ENCODE assay signal across 12 mouse cellular contexts in the genomic region with DNA sequence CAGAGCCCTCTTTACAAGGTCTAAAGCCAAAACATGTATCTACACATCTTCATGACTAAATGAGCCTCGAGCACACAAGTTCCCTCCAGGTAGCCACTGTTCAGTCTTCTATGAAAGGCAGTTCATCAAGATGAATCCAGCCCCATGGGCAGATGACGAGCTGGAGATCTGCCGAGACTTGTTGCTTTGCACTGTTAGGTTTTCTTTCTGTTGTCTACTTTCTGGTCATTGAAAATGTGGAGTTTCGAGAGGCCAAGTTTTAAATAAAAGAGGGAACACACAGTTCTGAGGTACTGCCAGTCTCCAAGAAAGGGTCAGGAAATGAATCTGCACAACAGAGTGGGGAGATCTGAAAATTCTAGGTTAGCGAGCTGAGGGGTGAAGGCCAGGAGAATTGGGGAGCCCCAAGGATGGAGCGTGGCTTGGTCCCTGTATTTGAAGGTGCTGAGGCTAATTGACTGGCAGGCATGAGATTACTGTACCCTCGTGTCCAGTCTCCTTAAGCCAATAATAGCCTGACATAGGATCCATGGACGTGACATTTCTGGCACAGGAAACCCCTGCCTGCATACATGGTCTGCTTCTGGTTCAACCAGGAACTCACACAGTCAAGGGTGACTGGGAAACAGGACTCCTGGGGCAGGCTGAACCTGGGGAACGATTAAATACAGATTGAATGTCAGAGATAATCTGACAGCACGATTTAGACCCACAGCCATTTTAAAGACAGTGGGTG. TPM values are rescaled to one million over a fixed set of nuclear protein-coding genes. Genes with fewer than 3 reads are reported as not detected.
DNase-seq lines count a peak whose midpoint lies in the region; ATAC-seq lines count a peak whose summit lies in the region.
"Had no signal": no experiment of that assay in that cellular context is flagged by ENCODE, and none has a peak within 500 bp of the region (broad histone marks: within the 10 kb centered on the region; RNA-seq: fewer than 3 reads in every experiment).

No protein-coding gene starts in this region.

- 73% methylated on average over 10 of the region's 10 CpGs for WGBS in kidney, embryonic 15.5 days

- no peak overlapping the region for H3K9ac ChIP-seq in kidney, embryonic 15.5 days

- no peaks in the 10 kb centered on the region for H3K9me3 ChIP-seq in kidney, embryonic 15.5 days (replicated peaks)

- H3K27me3 ChIP-seq in kidney, embryonic 15.5 days, result no peaks in the 10 kb centered on the region

- H3K4me3 ChIP-seq in kidney, embryonic 15.5 days (replicated peaks), result no peak overlapping the region
- H3K4me3 ChIP-seq: myocyte had no signal

- peaks cover 89% of the 10 kb centered on the region for H3K36me3 ChIP-seq in kidney, embryonic 15.5 days
- H3K36me3 ChIP-seq: G1E had no signal

- peak overlapping the region; percentile 57 for H3K27ac ChIP-seq in kidney, embryonic 15.5 days
- H3K27ac ChIP-seq: macrophage had no signal

- no peak overlapping the region for H3K4me2 ChIP-seq in kidney, embryonic 15.5 days

- peak; percentile 67 for DNase-seq in gastrocnemius, adult 18-20 months (ENCODE audit: low spot score)
- no peak for DNase-seq in gastrocnemius, postnatal 25 days
- no peak for DNase-seq in kidney, adult 9 months
- DNase-seq in urinary bladder, postnatal 14 days (ENCODE audit: low spot score), result peak; percentile 67
- DNase-seq in urinary bladder, adult 2 months (ENCODE audit: low spot score), result no peak
- DNase-seq in adrenal gland, adult (ENCODE audit: inconsistent age in 2 of 2, low spot score in 1 of 2), result no peak
- DNase-seq in spleen, postnatal 4 days (ENCODE audit: low spot score in 2 of 2), result no peak

- no peak for ATAC-seq in kidney, embryonic 15.5 days (replicated peaks; ENCODE audit: low FRiP score)
- ATAC-seq: inflammation-experienced regulatory T-cells, adult 6 months had no signal

- H3K4me1 ChIP-seq in kidney, embryonic 15.5 days, result peaks cover 13% of the 10 kb centered on the region; the same call in 1 of the 2 replicates

RNA-seq across cellular contexts. Expression of a gene that starts 52.6 kb away (rescaled TPM):
- 10 to 100 TPM; 52.1 to 57.4 TPM for total RNA-seq in gastrocnemius, adult 18-20 months (2021)
- 10 to 100 TPM; 54.6 to 57.2 TPM for total RNA-seq in gastrocnemius, postnatal 25 days (2021)
- 163 and 184 TPM in 2 replicates for polyA plus RNA-seq in kidney, embryonic 15.5 days (2015; fragmentation: Nextera tagmentation; extraction: Ambion mirVana)
- polyA plus RNA-seq in urinary bladder, adult 2 months (2012; rRNA removed), result 61.3 and 78.9 TPM in 2 replicates

Comparison
In these comparisons a context has a peak if more than half of its experiments do, and no peak if none do; other contexts are left out.
1. DNase-seq: peak in gastrocnemius, adult 18-20 months (single experiment) and urinary bladder, postnatal 14 days (single experiment); none in gastrocnemius, postnatal 25 days (single experiment), kidney, adult 9 months (single experiment), urinary bladder, adult 2 months (single experiment), adrenal gland, adult (0 of 2) and spleen, postnatal 4 days (0 of 2).